8 mouse cellular contexts compared by ENCODE assay signal in the genomic region with DNA sequence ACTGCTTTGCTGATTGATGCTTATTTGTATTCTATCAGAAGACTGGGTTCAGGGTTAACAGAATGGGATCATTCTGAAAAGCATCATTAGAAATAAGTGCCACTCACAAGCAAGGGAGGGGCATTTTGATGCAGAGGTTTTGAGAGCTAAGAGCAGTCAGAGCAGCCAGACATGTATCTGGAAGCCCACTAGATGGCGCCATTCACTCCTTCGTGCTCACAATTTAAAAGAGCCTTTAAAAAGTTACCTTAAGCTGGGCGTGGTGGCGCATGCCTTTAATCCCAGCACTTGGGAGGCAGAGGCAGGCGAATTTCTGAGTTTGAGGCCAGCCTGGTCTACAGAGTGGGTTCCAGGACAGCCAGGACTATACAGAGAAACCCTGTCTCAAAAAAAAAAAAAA. TPM values are rescaled to one million over a fixed set of nuclear protein-coding genes. Genes with fewer than 3 reads are reported as not detected.
DNase-seq lines count a peak whose midpoint lies in the region; ATAC-seq and TF ChIP-seq lines count a peak whose summit lies in the region.
"Not testable (repeated sequence)": the region's sequence is repeated elsewhere in the genome, so short reads cannot be mapped to it uniquely, and the experiment has no call there.

No protein-coding gene starts in this region.

- not testable (repeated sequence) for H3K27me3 ChIP-seq in G1E (ENCODE audit: insufficient read depth, low read length)

- intact Hi-C loops in heart, postnatal 14 days (cut with DNase I), result loop anchor here (10.0 kb wide), 1 partner anchor 347 kb away; no protein-coding TSS in a partner anchor

- not testable (repeated sequence) for TF ChIP-seq POLR2A in embryonic fibroblast, embryonic 13.5 days (IDR thresholded peaks at IDR 0.05; ENCODE audit: low read depth, low read length)

- 0 out of 2 replicates have a peak, but pooled peaks have one; percentile 19 for TF ChIP-seq CTCF in G1E (IDR thresholded peaks at IDR 0.05; ENCODE audit: low read depth, low read length)
- TF ChIP-seq CTCF in embryonic fibroblast, embryonic 13.5 days (IDR thresholded peaks at IDR 0.05; ENCODE audit: borderline replicate concordance, insufficient read depth, low read length), result peak; percentile 27; the same call in 1 of the 2 replicates

- H3K27ac ChIP-seq in embryonic fibroblast, embryonic 13.5 days (ENCODE audit: insufficient read depth, low read length), result not testable (repeated sequence)

- H3K4me1 ChIP-seq in G1E (ENCODE audit: insufficient read depth, low read depth, low read length); embryonic fibroblast, embryonic 13.5 days (ENCODE audit: control insufficient read depth, insufficient read depth, low read length): not testable (repeated sequence)

- not testable (repeated sequence) for H3K4me3 ChIP-seq in G1E (ENCODE audit: low read depth, low read length); embryonic fibroblast, embryonic 13.5 days (ENCODE audit: insufficient read depth, low read length)

- H3K36me3 ChIP-seq in G1E (replicated peaks), result not testable (repeated sequence)

- peak; percentile 15 for DNase-seq in G1E (ENCODE audit: low spot score)
- DNase-seq in c-Kit-negative CD71-positive TER-119-positive erythroid progenitor cells, embryonic 14.5 days (ENCODE audit: low read depth, low spot score), result peak; percentile 31
- peak; percentile 61 to 75 for DNase-seq in heart, postnatal 14 days
- peak; percentile 70 for DNase-seq in layer of hippocampus, adult 11-12 months (ENCODE audit: low spot score)
- peak; percentile 66 for DNase-seq in lung, postnatal 10 days
- DNase-seq in right cerebral cortex, adult 18-20 months, result peak; percentile 57
- DNase-seq in thymus, postnatal 25 days, result peak; percentile 71

- not testable (repeated sequence) for ATAC-seq in G1E (ENCODE audit: extremely low read depth, insufficient number of reproducible peaks, low FRiP score, poor library complexity, severe bottlenecking)

- peaks cover 12% of the 10 kb centered on the region for H3K9me3 ChIP-seq in G1E (replicated peaks)

RNA-seq across cellular contexts. Expression of gene Il12a, which starts 26.9 kb away (rescaled TPM):
- total RNA-seq in G1E (2014; fragmentation: Nextera tagmentation) (not detected in 2 replicates), G1E (2017) (0.11 TPM in 1 of 2 replicates, not detected in the other)
- polyA plus RNA-seq in G1E (2012), result not detected in 2 replicates
- not detected in 2 replicates for polyA plus RNA-seq in embryonic fibroblast, embryonic 13.5 days (2011; ENCODE audit: insufficient read length, low read depth, missing spikeins)
- under 1 TPM; 0.27 to 0.60 TPM for total RNA-seq in heart, postnatal 14 days (2021)

Comparison
In these comparisons a context has a peak if more than half of its experiments do, and no peak if none do; other contexts are left out.
1. DNase-seq: peak in every context shown above with its lines; median percentile 71 in thymus, postnatal 25 days; 70 in layer of hippocampus, adult 11-12 months; 68 in heart, postnatal 14 days; 66 in lung, postnatal 10 days; 57 in right cerebral cortex, adult 18-20 months; 31 in c-Kit-negative CD71-positive TER-119-positive erythroid progenitor cells, embryonic 14.5 days; 15 in G1E.